Mouse (Mus musculus) induced T-regulatory cell, adult 2 months (primary cell): Measurements from ENCODE around the gene Cul1.

Experiments used
- DNase-seq: peaks from one replicate; pipeline ENCODE4 v3.0.0-alpha.2; 2012; ENCODE audit warnings: low read depth

Gene Cul1

GRCm38 (mm10) chr6:47472444-47472843, 19.2 kb downstream of the Cul1 start:
- no peak for DNase-seq

DNA sequence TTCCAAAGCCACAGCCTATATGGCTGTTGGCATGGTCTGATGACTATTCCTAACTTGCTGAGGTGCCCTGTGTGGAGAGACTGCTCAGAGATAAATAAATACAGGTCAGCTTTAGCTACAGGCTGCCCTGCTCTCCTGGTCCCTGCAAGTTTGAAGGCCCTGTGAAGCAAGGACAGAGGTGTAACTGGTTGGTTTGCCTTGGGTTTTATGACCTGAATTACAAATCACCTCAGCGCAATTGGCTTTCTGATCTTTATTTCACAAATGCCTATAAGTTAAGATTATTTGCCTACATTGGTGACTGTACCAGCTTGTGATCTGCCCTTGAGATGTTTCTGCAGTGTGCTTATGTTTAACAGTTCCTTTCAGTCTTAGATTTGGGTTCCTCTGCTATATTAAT, 28.8 kb downstream of the Cul1 start:
- DNase-seq: no peak

DNA sequence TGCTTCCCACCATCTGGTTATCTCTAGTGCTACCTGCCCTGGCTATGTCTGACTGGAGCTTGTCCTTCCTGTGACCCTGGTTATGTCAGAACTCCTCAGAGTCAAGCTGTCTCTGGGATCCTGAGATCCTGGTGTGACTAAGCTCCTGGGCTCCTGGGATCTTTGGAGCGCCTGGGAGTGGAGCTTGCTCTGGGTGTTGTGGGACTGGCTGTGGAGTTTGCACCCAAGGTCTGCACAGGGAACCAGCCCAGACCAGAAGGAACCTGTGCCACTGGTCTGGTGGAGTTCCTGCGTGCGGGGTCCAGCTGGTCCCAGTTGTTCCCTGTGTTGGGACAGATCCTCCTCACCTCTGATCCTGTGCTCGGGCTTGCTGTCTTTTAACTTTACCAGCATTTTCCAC, 41.4 kb downstream of the Cul1 start:
- no peak for DNase-seq

GRCm38 (mm10) chr6:47520030-47520429, 66.8 kb downstream of the Cul1 start:
- DNase-seq: no peak

DNA sequence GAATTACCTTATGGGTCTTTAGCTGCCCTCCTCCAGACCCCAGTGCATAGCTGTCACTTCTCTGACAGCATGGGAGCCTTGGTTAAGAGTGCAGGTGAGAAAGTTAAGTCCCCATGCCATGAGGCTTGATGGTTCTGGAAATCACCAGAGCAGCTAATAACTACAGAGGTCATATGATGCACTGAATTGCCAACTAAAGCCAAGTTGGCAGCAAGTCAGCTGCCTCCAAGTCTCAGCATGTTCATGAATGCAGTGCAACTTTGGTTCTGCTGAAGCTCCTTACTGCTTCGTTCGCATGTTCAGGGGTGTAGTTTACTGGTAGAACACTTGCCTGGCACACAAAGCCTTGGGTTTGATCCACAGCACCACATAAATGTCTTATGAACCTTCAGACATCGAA, 69.2 kb downstream of the Cul1 start:
- DNase-seq: no peak

DNA sequence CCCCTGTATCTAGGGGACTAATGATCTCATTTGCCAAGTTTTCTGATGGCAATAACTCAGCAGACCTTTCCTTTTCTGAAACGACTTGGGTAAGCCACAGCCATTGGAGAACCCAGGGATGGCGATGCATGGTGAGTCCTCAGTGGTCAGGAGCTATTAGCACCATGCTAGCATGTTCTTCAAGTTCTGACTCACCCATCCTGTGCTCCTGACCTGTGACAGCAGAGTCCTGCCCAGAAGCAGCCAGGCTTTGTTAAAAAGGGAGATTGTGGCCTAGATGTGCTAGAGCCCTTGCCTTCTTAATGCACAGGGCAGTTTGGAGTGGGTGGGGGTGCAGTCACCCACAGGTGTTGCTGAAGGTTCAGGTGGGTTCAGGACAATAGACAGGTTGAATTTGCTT, 71.8 kb downstream of the Cul1 start:
- no peak for DNase-seq

GRCm38 (mm10) chr6:47526446-47526845, 73.2 kb downstream of the Cul1 start:
- no peak for DNase-seq

GRCm38 (mm10) chr6:47527129-47527528, 73.9 kb downstream of the Cul1 start:
- DNase-seq: no peak

- no peak for DNase-seq
Observed at GRCm38 (mm10) chr6:47527655-47528054, 74.5 kb downstream of the Cul1 start.

DNA sequence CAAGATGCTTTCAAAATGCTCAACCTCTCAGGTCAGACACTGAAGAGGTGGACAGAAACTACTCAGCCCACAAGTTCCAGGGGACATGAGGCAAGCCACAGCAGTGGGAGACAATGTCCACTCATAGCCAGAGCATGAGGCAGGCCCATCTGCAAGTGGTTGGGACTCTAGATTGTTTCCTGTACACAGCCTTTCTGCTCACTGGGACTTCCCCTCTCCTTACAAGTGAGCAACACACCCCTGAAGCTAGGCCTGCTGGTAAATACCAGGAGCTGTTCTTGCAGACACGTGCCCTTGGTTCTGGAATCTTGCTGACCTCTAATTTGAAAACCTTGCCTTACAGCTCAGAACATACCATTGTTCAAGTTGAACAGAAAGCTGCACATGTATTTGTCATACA, 79.3 kb downstream of the Cul1 start:
- DNase-seq: peak; percentile 24

GRCm38 (mm10) chr6:47535333-47535732, 82.1 kb downstream of the Cul1 start:
- no peak for DNase-seq

GRCm38 (mm10) chr6:47552280-47552679, 99.1 kb downstream of the Cul1 start:
- no peak for DNase-seq

GRCm38 (mm10) chr6:47559287-47559686, 106.1 kb downstream of the Cul1 start:
- DNase-seq: no peak

- no peak for DNase-seq
Observed at GRCm38 (mm10) chr6:47560407-47560806, 107.2 kb downstream of the Cul1 start.

GRCm38 (mm10) chr6:47560846-47561245, 107.6 kb downstream of the Cul1 start:
- no peak for DNase-seq

DNA sequence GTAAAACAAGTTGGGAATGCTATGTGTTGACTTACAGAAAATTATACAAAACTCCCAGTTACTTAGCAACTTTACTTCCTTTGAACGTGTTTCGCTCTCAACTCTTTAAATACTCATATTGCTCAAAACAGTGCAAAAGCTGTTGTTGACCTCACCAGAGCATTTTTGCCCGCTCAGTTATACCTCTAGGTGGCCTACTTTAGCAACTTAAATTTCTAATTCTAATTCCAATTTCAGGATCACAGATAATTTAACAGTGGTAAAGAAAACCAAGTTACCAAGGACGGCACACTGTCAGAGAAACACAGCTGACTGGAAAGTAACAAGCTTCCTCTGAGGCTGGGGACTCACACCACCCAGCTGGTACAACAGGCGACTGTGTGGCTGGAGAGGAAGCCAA, 108.2 kb downstream of the Cul1 start:
- peak; percentile 56 for DNase-seq

DNA sequence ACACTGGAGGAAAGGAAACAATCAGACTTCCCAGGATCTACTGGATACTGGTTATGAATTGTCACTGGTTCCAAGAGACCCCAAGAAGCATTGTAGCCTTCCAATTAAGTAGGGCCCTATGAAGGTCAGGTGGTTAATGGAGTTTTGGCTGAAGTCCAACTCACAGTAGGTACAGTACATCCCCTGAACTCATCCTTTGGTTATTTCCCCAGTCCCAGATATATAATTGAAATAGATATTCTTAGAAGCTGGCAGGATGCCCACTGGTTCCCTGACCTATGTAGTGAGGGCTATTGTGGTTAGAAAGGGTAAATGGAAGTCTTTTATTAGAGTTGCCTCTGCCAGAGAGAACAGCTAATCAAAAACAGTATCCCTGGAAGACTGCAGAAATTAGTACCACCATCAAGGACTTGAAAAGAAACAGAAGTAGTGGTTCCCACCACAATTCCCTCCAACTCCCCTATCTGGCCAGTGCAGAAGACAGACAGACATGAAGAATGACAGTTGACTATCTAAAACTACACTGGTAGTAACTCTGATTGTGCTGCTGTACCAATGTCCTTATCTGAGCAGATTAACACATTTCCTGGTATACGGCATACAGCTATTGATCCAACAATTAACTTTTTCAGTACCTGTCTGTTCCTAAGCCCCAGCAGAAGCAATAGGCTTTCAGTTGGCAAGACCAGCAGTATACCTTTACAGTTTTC, 112.3 kb downstream of the Cul1 start:
- DNase-seq: no peak

GRCm38 (mm10) chr6:47572887-47573286, 119.7 kb downstream of the Cul1 start:
- DNase-seq: no peak
